Mouse (Mus musculus) neural tube, embryonic 12.5 days (tissue): ENCODE data around the gene Clca3a1. TPM values are rescaled to one million over a fixed set of nuclear protein-coding genes. Genes with fewer than 3 reads are reported as not detected.
"Not testable (repeated sequence)": the region's sequence is repeated elsewhere in the genome, so short reads cannot be mapped to it uniquely, and the experiment has no call there.

Source experiments
- ATAC-seq: fragments of 200-750 bp; cut with Nextera tagmentation; 2 replicates; pipeline ENCODE4 v1.8.0; 2017; ENCODE audit warnings: low read depth, mild to moderate bottlenecking, moderate TSS enrichment, moderate library complexity; ENCODE audit not compliant: low FRiP score
- H3K27ac ChIP-seq: fragments of 300-500 bp; sonication (generic); 2 replicates; pipeline ENCODE4 v1.5.1; 2016
- H3K27me3 ChIP-seq: fragments of 300-500 bp; sonication (generic); replicated peaks from 2 replicates; pipeline ENCODE4 v1.6.1; 2016; ENCODE audit warnings: mild to moderate bottlenecking
- H3K36me3 ChIP-seq: fragments of 300-500 bp; sonication (generic); 2 replicates; pipeline ENCODE4 v1.6.1; 2016; ENCODE audit warnings: mild to moderate bottlenecking
- H3K4me1 ChIP-seq: fragments of 300-500 bp; sonication (generic); 2 replicates; pipeline ENCODE4 v1.6.1; 2016
- H3K4me2 ChIP-seq: fragments of 300-500 bp; sonication (generic); replicated peaks from 2 replicates; pipeline ENCODE4 v1.6.1; 2016; ENCODE audit warnings: mild to moderate bottlenecking
- H3K4me3 ChIP-seq: fragments of 300-500 bp; sonication (generic); 2 replicates; pipeline ENCODE4 v1.5.1; 2016
- H3K9ac ChIP-seq: fragments of 300-500 bp; sonication (generic); 2 replicates; pipeline ENCODE4 v1.6.1; 2016; ENCODE audit warnings: mild to moderate bottlenecking
- H3K9me3 ChIP-seq: fragments of 300-500 bp; sonication (generic); 2 replicates; pipeline ENCODE4 v1.6.1; 2016; ENCODE audit warnings: mild to moderate bottlenecking
- WGBS: fragments of 180-500 bp; shearing (Covaris S2); methylation state at CpG from one replicate; pipeline ENCODE4 v1.1.7; 2016; 5-methylcytosine and 5-hydroxymethylcytosine counted together
- polyA plus RNA-seq: library from polyadenylated mRNA; unstranded; fragments of >200 nt; fragmentation: Nextera tagmentation; extraction: Ambion mirVana; gene quantifications from 2 replicates; pipeline ENCODE4 v1.2.1, GENCODE M21; 2016

Clca3a1 gene
- 0.19 and 0.26 TPM in 2 replicates for polyA plus RNA-seq

- no peaks in the 10 kb centered on the region for H3K9me3 ChIP-seq
- H3K36me3 ChIP-seq = no peaks in the 10 kb centered on the region
- no peak within 1 kb of the TSS for H3K27ac ChIP-seq
- 64% methylated on average over 11 of the region's 11 CpGs for WGBS
- H3K4me3 ChIP-seq = no peak within 1 kb of the TSS
- H3K4me1 ChIP-seq = no peaks in the 10 kb centered on the region
- ATAC-seq = peak; percentile 33; the same call in 1 of the 2 replicates
- no peak within 1 kb of the TSS for H3K9ac ChIP-seq
- no peak within 1 kb of the TSS for H3K4me2 ChIP-seq
- no peaks in the 10 kb centered on the region for H3K27me3 ChIP-seq
Measured at GRCm38 (mm10) chr3:144760592-144761309, at the start of gene Clca3a1. Clca3a1 (minus strand) TSS chr3:144760977.

- H3K9ac ChIP-seq, H3K9me3 ChIP-seq, H3K27me3 ChIP-seq, H3K4me1 ChIP-seq, H3K4me2 ChIP-seq, H3K4me3 ChIP-seq, H3K36me3 ChIP-seq, H3K27ac ChIP-seq: not testable (repeated sequence)
- WGBS = 68% methylated on average over 16 of the region's 17 CpGs
- peak; percentile 44; the same call in 1 of the 2 replicates for ATAC-seq
Measured at GRCm38 (mm10) chr3:144808153-144808925, 47.6 kb upstream of the Clca3a1 start.

GRCm38 (mm10) chr3:144806626-144807025, 45.8 kb upstream of the Clca3a1 start:
- not testable (repeated sequence) for H3K9ac ChIP-seq, ATAC-seq, H3K27ac ChIP-seq, H3K4me2 ChIP-seq, H3K36me3 ChIP-seq, H3K4me3 ChIP-seq, H3K27me3 ChIP-seq, H3K9me3 ChIP-seq, H3K4me1 ChIP-seq
- 64% methylated on average over 2 of the region's 2 CpGs for WGBS

- no peaks in the 10 kb centered on the region for H3K4me1 ChIP-seq
- WGBS = 35% methylated on average over 8 of the region's 8 CpGs
- H3K9me3 ChIP-seq = no peaks in the 10 kb centered on the region
- H3K27me3 ChIP-seq = no peaks in the 10 kb centered on the region
- H3K4me3 ChIP-seq = no peak overlapping the region
- no peak overlapping the region for H3K9ac ChIP-seq
- no peaks in the 10 kb centered on the region for H3K36me3 ChIP-seq
- no peak overlapping the region for H3K4me2 ChIP-seq
- H3K27ac ChIP-seq = no peak overlapping the region
- ATAC-seq = no peak
Measured at GRCm38 (mm10) chr3:144801861-144802260, 41.1 kb upstream of the Clca3a1 start.

GRCm38 (mm10) chr3:144785181-144786148, 24.7 kb upstream of the Clca3a1 start:
- 83% methylated on average over 11 of the region's 11 CpGs for WGBS
- H3K27me3 ChIP-seq = no peaks in the 10 kb centered on the region
- H3K9me3 ChIP-seq = no peaks in the 10 kb centered on the region

GRCm38 (mm10) chr3:144765161-144765560, 4.4 kb upstream of the Clca3a1 start:
- 92% methylated on average over 4 of the region's 4 CpGs for WGBS
- no peaks in the 10 kb centered on the region for H3K4me1 ChIP-seq
- no peak for ATAC-seq

More at GRCm38 (mm10) chr3:144785181-144786148, 24.7 kb upstream of the Clca3a1 start:
- Histone ChIP-seq H3K9ac (no peak overlapping the region), H3K4me2 (no peak overlapping the region), H3K4me3 (no peak overlapping the region), H3K4me1 (no peaks in the 10 kb centered on the region), H3K27ac (no peak overlapping the region), H3K36me3 (no peaks in the 10 kb centered on the region)
- no peak for ATAC-seq

GRCm38 (mm10) chr3:144761454-144761853, 677 bp upstream of the Clca3a1 start:
- no peaks in the 10 kb centered on the region for H3K4me1 ChIP-seq
- H3K27ac ChIP-seq = no peak overlapping the region
- no peak overlapping the region for H3K4me3 ChIP-seq
- H3K36me3 ChIP-seq = no peaks in the 10 kb centered on the region
- 13% methylated on average over 6 of the region's 6 CpGs for WGBS
- no peak overlapping the region for H3K9ac ChIP-seq
- H3K4me2 ChIP-seq = no peak overlapping the region
- ATAC-seq = no peak
- H3K9me3 ChIP-seq = no peaks in the 10 kb centered on the region
- H3K27me3 ChIP-seq = no peaks in the 10 kb centered on the region

More at GRCm38 (mm10) chr3:144765161-144765560, 4.4 kb upstream of the Clca3a1 start:
- no peaks in the 10 kb centered on the region for H3K27me3 ChIP-seq
- H3K9ac ChIP-seq = no peak overlapping the region
- no peaks in the 10 kb centered on the region for H3K9me3 ChIP-seq
- no peak overlapping the region for H3K4me3 ChIP-seq
- no peak overlapping the region for H3K27ac ChIP-seq
- H3K36me3 ChIP-seq = no peaks in the 10 kb centered on the region
- no peak overlapping the region for H3K4me2 ChIP-seq

GRCm38 (mm10) chr3:144759719-144760118, 1.1 kb downstream of the Clca3a1 start:
- WGBS = 92% methylated on average over 3 of the region's 3 CpGs
- no peak overlapping the region for H3K4me2 ChIP-seq
- H3K27me3 ChIP-seq = no peaks in the 10 kb centered on the region
- H3K36me3 ChIP-seq = no peaks in the 10 kb centered on the region
- H3K27ac ChIP-seq = no peak overlapping the region
- ATAC-seq = no peak
- no peak overlapping the region for H3K9ac ChIP-seq
- no peaks in the 10 kb centered on the region for H3K4me1 ChIP-seq
- no peak overlapping the region for H3K4me3 ChIP-seq
- no peaks in the 10 kb centered on the region for H3K9me3 ChIP-seq

- H3K27me3 ChIP-seq, H3K9ac ChIP-seq, H3K36me3 ChIP-seq, ATAC-seq, H3K4me3 ChIP-seq, H3K9me3 ChIP-seq, H3K4me2 ChIP-seq, H3K27ac ChIP-seq, H3K4me1 ChIP-seq: not testable (repeated sequence)
- 82% methylated on average over 8 of the region's 8 CpGs for WGBS
Measured at GRCm38 (mm10) chr3:144756103-144756502, 4.7 kb downstream of the Clca3a1 start.

GRCm38 (mm10) chr3:144753120-144753519, 7.7 kb downstream of the Clca3a1 start:
- no peaks in the 10 kb centered on the region for H3K27me3 ChIP-seq
- ATAC-seq = no peak

GRCm38 (mm10) chr3:144749062-144749963, 11.5 kb downstream of the Clca3a1 start:
- H3K27me3 ChIP-seq, H3K27ac ChIP-seq, H3K36me3 ChIP-seq, H3K4me1 ChIP-seq, H3K4me3 ChIP-seq, H3K9me3 ChIP-seq, H3K4me2 ChIP-seq, H3K9ac ChIP-seq: not testable (repeated sequence)
- ATAC-seq = peak; percentile 58; the same call in 1 of the 2 replicates
- 49% methylated on average over 20 of the region's 21 CpGs for WGBS

More at GRCm38 (mm10) chr3:144753120-144753519, 7.7 kb downstream of the Clca3a1 start:
- no peak overlapping the region for H3K9ac ChIP-seq
- H3K9me3 ChIP-seq = no peaks in the 10 kb centered on the region
- no peak overlapping the region for H3K4me2 ChIP-seq
- H3K4me1 ChIP-seq = no peaks in the 10 kb centered on the region
- 6% methylated on average over 2 of the region's 2 CpGs for WGBS
- H3K4me3 ChIP-seq = no peak overlapping the region
- H3K27ac ChIP-seq = no peak overlapping the region
- H3K36me3 ChIP-seq = no peaks in the 10 kb centered on the region
